Mouse (Mus musculus) neural tube, embryonic 12.5 days (tissue): ENCODE measurements around the gene Cfap43. TPM values are rescaled to one million over a fixed set of nuclear protein-coding genes. Genes with fewer than 3 reads are reported as not detected.
A peak's percentile ranks its signal among the peaks of the same experiment; 100 is the strongest.

Experiments used
- ATAC-seq: fragments of 200-750 bp; cut with Nextera tagmentation; 2 replicates; pipeline ENCODE4 v1.8.0; 2017; ENCODE audit warnings: low read depth, mild to moderate bottlenecking, moderate TSS enrichment, moderate library complexity; ENCODE audit not compliant: low FRiP score
- H3K27ac ChIP-seq: fragments of 300-500 bp; sonication (generic); 2 replicates; pipeline ENCODE4 v1.5.1; 2016
- H3K27me3 ChIP-seq: fragments of 300-500 bp; sonication (generic); replicated peaks from 2 replicates; pipeline ENCODE4 v1.6.1; 2016; ENCODE audit warnings: mild to moderate bottlenecking
- H3K36me3 ChIP-seq: fragments of 300-500 bp; sonication (generic); 2 replicates; pipeline ENCODE4 v1.6.1; 2016; ENCODE audit warnings: mild to moderate bottlenecking
- H3K4me1 ChIP-seq: fragments of 300-500 bp; sonication (generic); 2 replicates; pipeline ENCODE4 v1.6.1; 2016
- H3K4me2 ChIP-seq: fragments of 300-500 bp; sonication (generic); replicated peaks from 2 replicates; pipeline ENCODE4 v1.6.1; 2016; ENCODE audit warnings: mild to moderate bottlenecking
- H3K4me3 ChIP-seq: fragments of 300-500 bp; sonication (generic); 2 replicates; pipeline ENCODE4 v1.5.1; 2016
- H3K9ac ChIP-seq: fragments of 300-500 bp; sonication (generic); 2 replicates; pipeline ENCODE4 v1.6.1; 2016; ENCODE audit warnings: mild to moderate bottlenecking
- H3K9me3 ChIP-seq: fragments of 300-500 bp; sonication (generic); 2 replicates; pipeline ENCODE4 v1.6.1; 2016; ENCODE audit warnings: mild to moderate bottlenecking
- WGBS: fragments of 180-500 bp; shearing (Covaris S2); methylation state at CpG from one replicate; pipeline ENCODE4 v1.1.7; 2016; 5-methylcytosine and 5-hydroxymethylcytosine counted together
- polyA plus RNA-seq: library from polyadenylated mRNA; unstranded; fragments of >200 nt; fragmentation: Nextera tagmentation; extraction: Ambion mirVana; gene quantifications from 2 replicates; pipeline ENCODE4 v1.2.1, GENCODE M21; 2016

Cfap43 gene
- polyA plus RNA-seq, 1 experiment from 2014 or later: 0.18 TPM

- 93% methylated on average over 8 of the region's 8 CpGs for WGBS
These were observed 20.5 kb downstream of the Cfap43 start for GRCm38 (mm10) chr19:47898472-47899079.

GRCm38 (mm10) chr19:47893092-47893491 lies 26.0 kb downstream of the Cfap43 start:
- Histone ChIP-seq H3K27me3 (no peaks in the 10 kb centered on the region), H3K9me3 (no peaks in the 10 kb centered on the region), H3K4me2 (no peak overlapping the region), H3K36me3 (peaks cover 38% of the 10 kb centered on the region), H3K4me3 (no peak overlapping the region), H3K27ac (no peak overlapping the region), H3K9ac (no peak overlapping the region), H3K4me1 (0 out of 2 replicates have a peak, but pooled peaks cover 5% of the 10 kb centered on the region)
- 92% methylated on average over 6 of the region's 6 CpGs for WGBS
- ATAC-seq: no peak

More at GRCm38 (mm10) chr19:47898472-47899079, 20.5 kb downstream of the Cfap43 start:
- Histone ChIP-seq H3K9ac (no peak overlapping the region), H3K4me1 (peaks cover 4% of the 10 kb centered on the region), H3K9me3 (no peaks in the 10 kb centered on the region), H3K4me3 (no peak overlapping the region), H3K4me2 (no peak overlapping the region), H3K36me3 (peaks cover 38% of the 10 kb centered on the region), H3K27ac (no peak overlapping the region), H3K27me3 (no peaks in the 10 kb centered on the region)
- no peak for ATAC-seq

GRCm38 (mm10) chr19:47891562-47892312 lies 27.4 kb downstream of the Cfap43 start:
- H3K9ac ChIP-seq: no peak overlapping the region
- WGBS: 83% methylated on average over 11 of the region's 11 CpGs
- H3K27ac ChIP-seq: no peak overlapping the region
- H3K36me3 ChIP-seq: peaks cover 26% of the 10 kb centered on the region
- H3K4me3 ChIP-seq: no peak overlapping the region
- H3K4me2 ChIP-seq: no peak overlapping the region
- ATAC-seq: no peak
- H3K9me3 ChIP-seq: no peaks in the 10 kb centered on the region
- 0 out of 2 replicates have a peak, but pooled peaks cover 5% of the 10 kb centered on the region for H3K4me1 ChIP-seq
- no peaks in the 10 kb centered on the region for H3K27me3 ChIP-seq

- no peak overlapping the region for H3K4me3 ChIP-seq
- no peak overlapping the region for H3K4me2 ChIP-seq
- H3K36me3 ChIP-seq: peaks cover 15% of the 10 kb centered on the region; the same call in 1 of the 2 replicates
- ATAC-seq: no peak
- H3K9me3 ChIP-seq: no peaks in the 10 kb centered on the region
- H3K9ac ChIP-seq: no peak overlapping the region
- H3K27ac ChIP-seq: no peak overlapping the region
- H3K4me1 ChIP-seq: 0 out of 2 replicates have a peak, but pooled peaks cover 5% of the 10 kb centered on the region
- H3K27me3 ChIP-seq: no peaks in the 10 kb centered on the region
- WGBS: 70% methylated on average over 10 of the region's 10 CpGs
These were observed 28.5 kb downstream of the Cfap43 start for GRCm38 (mm10) chr19:47890489-47891130.

GRCm38 (mm10) chr19:47888037-47888436 lies 31.1 kb downstream of the Cfap43 start:
- WGBS: 91% methylated on average over 8 of the region's 8 CpGs
- no peaks in the 10 kb centered on the region for H3K27me3 ChIP-seq

GRCm38 (mm10) chr19:47887417-47887816 lies 31.7 kb downstream of the Cfap43 start:
- Histone ChIP-seq H3K27ac (no peak overlapping the region), H3K4me3 (no peak overlapping the region), H3K36me3 (no peaks in the 10 kb centered on the region), H3K9me3 (no peaks in the 10 kb centered on the region), H3K4me2 (no peak overlapping the region), H3K27me3 (no peaks in the 10 kb centered on the region), H3K4me1 (peaks cover 10% of the 10 kb centered on the region), H3K9ac (no peak overlapping the region)
- no peak for ATAC-seq
- WGBS: 92% methylated on average over 10 of the region's 10 CpGs

More at GRCm38 (mm10) chr19:47888037-47888436, 31.1 kb downstream of the Cfap43 start:
- ATAC-seq: no peak
- Histone ChIP-seq H3K9ac (no peak overlapping the region), H3K9me3 (no peaks in the 10 kb centered on the region), H3K4me2 (no peak overlapping the region), H3K4me1 (peaks cover 10% of the 10 kb centered on the region), H3K36me3 (no peaks in the 10 kb centered on the region), H3K27ac (no peak overlapping the region), H3K4me3 (no peak overlapping the region)

GRCm38 (mm10) chr19:47886617-47887016 lies 32.5 kb downstream of the Cfap43 start:
- H3K27ac ChIP-seq: no peak overlapping the region

GRCm38 (mm10) chr19:47885886-47886285 lies 33.2 kb downstream of the Cfap43 start:
- Histone ChIP-seq H3K4me1 (peaks cover 5% of the 10 kb centered on the region), H3K27ac (no peak overlapping the region), H3K4me3 (no peak overlapping the region), H3K4me2 (no peak overlapping the region), H3K9me3 (no peaks in the 10 kb centered on the region), H3K36me3 (no peaks in the 10 kb centered on the region), H3K27me3 (no peaks in the 10 kb centered on the region), H3K9ac (no peak overlapping the region)
- ATAC-seq: no peak
- 87% methylated on average over 11 of the region's 11 CpGs for WGBS

More at GRCm38 (mm10) chr19:47886617-47887016, 32.5 kb downstream of the Cfap43 start:
- H3K9me3 ChIP-seq: no peaks in the 10 kb centered on the region
- no peaks in the 10 kb centered on the region for H3K27me3 ChIP-seq
- H3K36me3 ChIP-seq: no peaks in the 10 kb centered on the region
- no peak overlapping the region for H3K4me3 ChIP-seq
- 70% methylated on average over 7 of the region's 7 CpGs for WGBS
- H3K4me1 ChIP-seq: peaks cover 5% of the 10 kb centered on the region
- no peak for ATAC-seq
- no peak overlapping the region for H3K4me2 ChIP-seq
- no peak overlapping the region for H3K9ac ChIP-seq

GRCm38 (mm10) chr19:47885191-47885743 lies 33.8 kb downstream of the Cfap43 start:
- no peak overlapping the region for H3K9ac ChIP-seq
- peaks cover 5% of the 10 kb centered on the region for H3K4me1 ChIP-seq
- ATAC-seq: no peak
- H3K27ac ChIP-seq: no peak overlapping the region
- WGBS: 74% methylated on average over 7 of the region's 7 CpGs
- no peaks in the 10 kb centered on the region for H3K36me3 ChIP-seq
- H3K27me3 ChIP-seq: no peaks in the 10 kb centered on the region
- H3K9me3 ChIP-seq: no peaks in the 10 kb centered on the region
- no peak overlapping the region for H3K4me3 ChIP-seq
- no peak overlapping the region for H3K4me2 ChIP-seq

GRCm38 (mm10) chr19:47884296-47885085 lies 34.6 kb downstream of the Cfap43 start:
- no peak overlapping the region for H3K27ac ChIP-seq
- H3K4me2 ChIP-seq: no peak overlapping the region
- no peaks in the 10 kb centered on the region for H3K36me3 ChIP-seq
- H3K27me3 ChIP-seq: no peaks in the 10 kb centered on the region
- no peak overlapping the region for H3K4me3 ChIP-seq
- ATAC-seq: no peak
- 78% methylated on average over 13 of the region's 13 CpGs for WGBS
- H3K4me1 ChIP-seq: peaks cover 5% of the 10 kb centered on the region
- H3K9me3 ChIP-seq: no peaks in the 10 kb centered on the region
- no peak overlapping the region for H3K9ac ChIP-seq

GRCm38 (mm10) chr19:47882882-47883254 lies 36.2 kb downstream of the Cfap43 start:
- H3K27me3 ChIP-seq: no peaks in the 10 kb centered on the region
- peak; percentile 39; the same call in 1 of the 2 replicates for ATAC-seq
- no peak overlapping the region for H3K27ac ChIP-seq
- H3K36me3 ChIP-seq: no peaks in the 10 kb centered on the region
- peaks cover 5% of the 10 kb centered on the region for H3K4me1 ChIP-seq
- H3K4me2 ChIP-seq: no peak overlapping the region
- H3K9me3 ChIP-seq: no peaks in the 10 kb centered on the region
- H3K4me3 ChIP-seq: no peak overlapping the region
- H3K9ac ChIP-seq: no peak overlapping the region
- WGBS: 65% methylated on average over 9 of the region's 9 CpGs
